Mouse (Mus musculus): ENCODE results near the gene Numb.

GRCm38 (mm10) chr12:83926061-83926460, 4.3 kb upstream of the Numb start:
- no peak for TF ChIP-seq CTCF (IDR thresholded peaks at IDR 0.05; ENCODE audit: low read depth, low read length)
- no peak for TF ChIP-seq GATA2 (IDR thresholded peaks at IDR 0.05; ENCODE audit: borderline replicate concordance, low read depth, low read length)
- TF ChIP-seq TAL1 (conservative IDR thresholded peaks at IDR 0.05; ENCODE audit: low read depth, low read length), result no peak
